Mouse (Mus musculus): Measurements from ENCODE around the gene Gm49378. TPM values are rescaled to one million over a fixed set of nuclear protein-coding genes. Genes with fewer than 3 reads are reported as not detected.
A peak's percentile ranks its signal among the peaks of the same experiment; 100 is the strongest.

The Gm49378 gene
- polyA plus RNA-seq, 1 experiment from 2014 or later: 0.59 TPM

GRCm38 (mm10) chr14:55659960-55660573 is 22.4 kb upstream of the Gm49378 start, which contains the start of gene Mdp1:
Mdp1 (minus strand) TSS chr14:55660508.
- under 1% methylated on average over 39 of the region's 39 CpGs for WGBS

GRCm38 (mm10) chr14:55658011-55658410 is 20.3 kb upstream of the Gm49378 start:
- peaks cover 27% of the 10 kb centered on the region for H3K4me1 ChIP-seq (ENCODE audit: control insufficient read depth, insufficient read depth, low read length)
- WGBS: 78% methylated on average over 5 of the region's 5 CpGs
- no peaks in the 10 kb centered on the region for H3K27me3 ChIP-seq (ENCODE audit: control insufficient read depth, insufficient read depth, low read length)
- peak overlapping the region; percentile 89 for H3K27ac ChIP-seq (ENCODE audit: low read length)
- no peak for ATAC-seq (replicated peaks; ENCODE audit: extremely low read depth, insufficient read depth, low FRiP score)
- H3K4me2 ChIP-seq (ENCODE audit: low read depth, low read length): no peak overlapping the region
- H3K4me3 ChIP-seq (ENCODE audit: low read length): no peak overlapping the region
- H3K36me3 ChIP-seq (ENCODE audit: control insufficient read depth, insufficient read depth): peaks cover 21% of the 10 kb centered on the region
- no peak overlapping the region for H3K9ac ChIP-seq (ENCODE audit: low read length)
- no peaks in the 10 kb centered on the region for H3K9me3 ChIP-seq (replicated peaks; ENCODE audit: control insufficient read depth, low read length)

More at GRCm38 (mm10) chr14:55659960-55660573, 22.4 kb upstream of the Gm49378 start, which contains the start of gene Mdp1:
- Histone ChIP-seq H3K9ac (ENCODE audit: low read length) (peak within 1 kb of the TSS; percentile 86), H3K27ac (ENCODE audit: low read length) (peak within 1 kb of the TSS; percentile 73), H3K4me1 (ENCODE audit: control insufficient read depth, insufficient read depth, low read length) (peaks cover 27% of the 10 kb centered on the region), H3K4me3 (ENCODE audit: low read length) (peak within 1 kb of the TSS; percentile 64), H3K27me3 (ENCODE audit: control insufficient read depth, insufficient read depth, low read length) (no peaks in the 10 kb centered on the region), H3K36me3 (ENCODE audit: control insufficient read depth, insufficient read depth) (peaks cover 28% of the 10 kb centered on the region), H3K9me3 (replicated peaks; ENCODE audit: control insufficient read depth, low read length) (no peaks in the 10 kb centered on the region), H3K4me2 (ENCODE audit: low read depth, low read length) (peak within 1 kb of the TSS; percentile 77)
- peak; percentile 88 for ATAC-seq (replicated peaks; ENCODE audit: extremely low read depth, insufficient read depth, low FRiP score)

GRCm38 (mm10) chr14:55656935-55657334 is 19.2 kb upstream of the Gm49378 start:
- no peak overlapping the region; the same call in 1 of the 2 replicates for H3K9ac ChIP-seq (ENCODE audit: low read length)
- ATAC-seq (replicated peaks; ENCODE audit: extremely low read depth, insufficient read depth, low FRiP score): peak; percentile 77
- no peak overlapping the region for H3K4me3 ChIP-seq (ENCODE audit: low read length)
- peaks cover 27% of the 10 kb centered on the region for H3K4me1 ChIP-seq (ENCODE audit: control insufficient read depth, insufficient read depth, low read length)
- H3K4me2 ChIP-seq (ENCODE audit: low read depth, low read length): peak overlapping the region; percentile 13; the same call in 1 of the 2 replicates
- no peaks in the 10 kb centered on the region for H3K27me3 ChIP-seq (ENCODE audit: control insufficient read depth, insufficient read depth, low read length)
- 52% methylated on average over 3 of the region's 3 CpGs for WGBS
- H3K36me3 ChIP-seq (ENCODE audit: control insufficient read depth, insufficient read depth): peaks cover 16% of the 10 kb centered on the region
- H3K9me3 ChIP-seq (replicated peaks; ENCODE audit: control insufficient read depth, low read length): no peaks in the 10 kb centered on the region
- peak overlapping the region; percentile 89 for H3K27ac ChIP-seq (ENCODE audit: low read length)

DNA sequence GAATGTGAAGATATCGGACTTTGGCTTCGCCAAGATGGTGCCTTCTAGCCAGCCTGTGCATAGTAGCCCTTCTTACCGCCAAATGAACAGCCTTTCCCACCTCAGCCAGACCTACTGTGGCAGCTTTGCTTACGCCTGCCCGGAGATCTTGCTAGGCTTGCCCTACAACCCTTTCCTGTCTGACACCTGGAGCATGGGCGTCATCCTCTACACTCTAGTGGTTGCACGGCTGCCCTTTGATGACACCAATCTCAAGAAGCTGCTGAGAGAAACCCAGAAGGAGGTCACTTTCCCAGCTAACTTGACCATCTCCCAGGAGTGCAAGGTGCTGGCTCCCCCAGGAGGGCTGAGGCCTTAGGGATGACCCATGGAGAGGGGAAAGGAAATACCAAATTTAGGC is 13.8 kb upstream of the Gm49378 start:
- Histone ChIP-seq H3K27ac (ENCODE audit: low read length) (no peak overlapping the region), H3K9me3 (replicated peaks; ENCODE audit: control insufficient read depth, low read length) (no peaks in the 10 kb centered on the region), H3K27me3 (ENCODE audit: control insufficient read depth, insufficient read depth, low read length) (no peaks in the 10 kb centered on the region), H3K4me3 (ENCODE audit: low read length) (no peak overlapping the region), H3K4me1 (ENCODE audit: control insufficient read depth, insufficient read depth, low read length) (no peaks in the 10 kb centered on the region), H3K4me2 (ENCODE audit: low read depth, low read length) (no peak overlapping the region), H3K36me3 (ENCODE audit: control insufficient read depth, insufficient read depth) (no peaks in the 10 kb centered on the region), H3K9ac (ENCODE audit: low read length) (no peak overlapping the region)
- no peak for ATAC-seq (replicated peaks; ENCODE audit: extremely low read depth, insufficient read depth, low FRiP score)
- 79% methylated on average over 7 of the region's 7 CpGs for WGBS

GRCm38 (mm10) chr14:55649884-55650283 is 12.2 kb upstream of the Gm49378 start, which contains the start of gene Tssk4:
Tssk4 (plus strand) TSS chr14:55650184.
- ATAC-seq (replicated peaks; ENCODE audit: extremely low read depth, insufficient read depth, low FRiP score): no peak
- Histone ChIP-seq H3K36me3 (ENCODE audit: control insufficient read depth, insufficient read depth) (peaks cover 3% of the 10 kb centered on the region; the same call in 1 of the 2 replicates), H3K27me3 (ENCODE audit: control insufficient read depth, insufficient read depth, low read length) (no peaks in the 10 kb centered on the region), H3K27ac (ENCODE audit: low read length) (no peak within 1 kb of the TSS), H3K4me3 (ENCODE audit: low read length) (no peak within 1 kb of the TSS), H3K4me2 (ENCODE audit: low read depth, low read length) (no peak within 1 kb of the TSS), H3K9me3 (replicated peaks; ENCODE audit: control insufficient read depth, low read length) (no peaks in the 10 kb centered on the region), H3K9ac (ENCODE audit: low read length) (no peak within 1 kb of the TSS), H3K4me1 (ENCODE audit: control insufficient read depth, insufficient read depth, low read length) (peaks cover 7% of the 10 kb centered on the region)
- WGBS: 88% methylated on average over 2 of the region's 2 CpGs

- Histone ChIP-seq H3K4me2 (ENCODE audit: low read depth, low read length) (peak overlapping the region; percentile 82), H3K9me3 (replicated peaks; ENCODE audit: control insufficient read depth, low read length) (no peaks in the 10 kb centered on the region), H3K27ac (ENCODE audit: low read length) (peak overlapping the region; percentile 97), H3K4me1 (ENCODE audit: control insufficient read depth, insufficient read depth, low read length) (peaks cover 19% of the 10 kb centered on the region), H3K36me3 (ENCODE audit: control insufficient read depth, insufficient read depth) (peaks cover 23% of the 10 kb centered on the region), H3K9ac (ENCODE audit: low read length) (peak overlapping the region; percentile 98), H3K27me3 (ENCODE audit: control insufficient read depth, insufficient read depth, low read length) (no peaks in the 10 kb centered on the region), H3K4me3 (ENCODE audit: low read length) (peak overlapping the region; percentile 96)
- no peak for ATAC-seq (replicated peaks; ENCODE audit: extremely low read depth, insufficient read depth, low FRiP score)
- 15% methylated on average over 17 of the region's 17 CpGs for WGBS
Observed at GRCm38 (mm10) chr14:55644261-55644888, 6.7 kb upstream of the Gm49378 start.

- H3K36me3 ChIP-seq (ENCODE audit: control insufficient read depth, insufficient read depth): peaks cover 27% of the 10 kb centered on the region
- peak within 1 kb of the TSS; percentile 97 for H3K27ac ChIP-seq (ENCODE audit: low read length)
- WGBS: under 1% methylated on average over 88 of the region's 89 CpGs
- peak within 1 kb of the TSS; percentile 82 for H3K4me2 ChIP-seq (ENCODE audit: low read depth, low read length)
- H3K4me1 ChIP-seq (ENCODE audit: control insufficient read depth, insufficient read depth, low read length): peaks cover 19% of the 10 kb centered on the region
- H3K9me3 ChIP-seq (replicated peaks; ENCODE audit: control insufficient read depth, low read length): no peaks in the 10 kb centered on the region
- H3K4me3 ChIP-seq (ENCODE audit: low read length): peak within 1 kb of the TSS; percentile 96
- peak within 1 kb of the TSS; percentile 98 for H3K9ac ChIP-seq (ENCODE audit: low read length)
- H3K27me3 ChIP-seq (ENCODE audit: control insufficient read depth, insufficient read depth, low read length): no peaks in the 10 kb centered on the region
- ATAC-seq (replicated peaks; ENCODE audit: extremely low read depth, insufficient read depth, low FRiP score): peak; percentile 84
Observed at GRCm38 (mm10) chr14:55643060-55643907, 5.6 kb upstream of the Gm49378 start, which contains the start of gene Tm9sf1. Tm9sf1 (minus strand) TSS chr14:55643806.

GRCm38 (mm10) chr14:55642679-55643059 is 5.0 kb upstream of the Gm49378 start:
- WGBS: 17% methylated on average over 8 of the region's 8 CpGs
- Histone ChIP-seq H3K4me3 (ENCODE audit: low read length) (peak overlapping the region; percentile 96), H3K27me3 (ENCODE audit: control insufficient read depth, insufficient read depth, low read length) (no peaks in the 10 kb centered on the region), H3K36me3 (ENCODE audit: control insufficient read depth, insufficient read depth) (peaks cover 34% of the 10 kb centered on the region), H3K4me2 (ENCODE audit: low read depth, low read length) (peak overlapping the region; percentile 82), H3K27ac (ENCODE audit: low read length) (peak overlapping the region; percentile 97), H3K9me3 (replicated peaks; ENCODE audit: control insufficient read depth, low read length) (no peaks in the 10 kb centered on the region), H3K9ac (ENCODE audit: low read length) (peak overlapping the region; percentile 98), H3K4me1 (ENCODE audit: control insufficient read depth, insufficient read depth, low read length) (peaks cover 19% of the 10 kb centered on the region)
- ATAC-seq (replicated peaks; ENCODE audit: extremely low read depth, insufficient read depth, low FRiP score): peak; percentile 15
